Mouse (Mus musculus) embryonic facial prominence, embryonic 13.5 days (tissue): ENCODE results near the gene Fam3b. TPM values are rescaled to one million over a fixed set of nuclear protein-coding genes. Genes with fewer than 3 reads are reported as not detected.

Experiments
- polyA plus RNA-seq: library from polyadenylated mRNA; unstranded; fragments of >200 nt; fragmentation: Nextera tagmentation; extraction: Ambion mirVana; gene quantifications from 2 replicates; pipeline ENCODE4 v1.2.1, GENCODE M21; 2015

Fam3b gene
- polyA plus RNA-seq, 1 experiment from 2014 or later, result not detected

Other genes starting within 250 kb of the Fam3b start
- 10.1 and 10.9 TPM in 2 replicates for gene Bace2, start 158.1 kb downstream of the Fam3b start, polyA plus RNA-seq
- 0.18 and 0.28 TPM in 2 replicates for gene Mx1, start 51.9 kb downstream of the Fam3b start, polyA plus RNA-seq
- gene Tmprss2, start 96.4 kb upstream of the Fam3b start, polyA plus RNA-seq, result 0.86 and 0.95 TPM in 2 replicates
- gene Ripk4, start 249.0 kb upstream of the Fam3b start, polyA plus RNA-seq, result 16.0 and 16.3 TPM in 2 replicates